Mouse (Mus musculus): ENCODE data around the gene Aff1. TPM values are rescaled to one million over a fixed set of nuclear protein-coding genes. Genes with fewer than 3 reads are reported as not detected.

The Aff1 gene
- polyA plus RNA-seq, 1 experiment from 2014 or later, result 21.9 TPM

- DNase-seq (ENCODE audit: low spot score), result peak; percentile 96
Measured at GRCm38 (mm10) chr5:103726281-103726938, 34.2 kb downstream of the Aff1 start.

GRCm38 (mm10) chr5:103727777-103728395 is 35.7 kb downstream of the Aff1 start:
- DNase-seq (ENCODE audit: low spot score), result peak; percentile 74

- DNase-seq (ENCODE audit: low spot score), result peak; percentile 59
Measured at GRCm38 (mm10) chr5:103729225-103729624, 37.1 kb downstream of the Aff1 start.

GRCm38 (mm10) chr5:103730142-103730541 is 38.0 kb downstream of the Aff1 start:
- no peak for DNase-seq (ENCODE audit: low spot score)

- DNase-seq (ENCODE audit: low spot score), result no peak
Measured at GRCm38 (mm10) chr5:103730727-103731126, 38.6 kb downstream of the Aff1 start.

- DNase-seq (ENCODE audit: low spot score), result no peak
Measured at GRCm38 (mm10) chr5:103732581-103732980, 40.4 kb downstream of the Aff1 start.

GRCm38 (mm10) chr5:103735411-103736112 is 43.4 kb downstream of the Aff1 start:
- no peak for DNase-seq (ENCODE audit: low spot score)

GRCm38 (mm10) chr5:103736553-103737207 is 44.5 kb downstream of the Aff1 start:
- DNase-seq (ENCODE audit: low spot score), result no peak

GRCm38 (mm10) chr5:103737208-103738066 is 45.3 kb downstream of the Aff1 start:
- peak; percentile 25 for DNase-seq (ENCODE audit: low spot score)

- DNase-seq (ENCODE audit: low spot score), result no peak
Measured at GRCm38 (mm10) chr5:103738509-103738908, 46.3 kb downstream of the Aff1 start.

GRCm38 (mm10) chr5:103739163-103739562 is 47.0 kb downstream of the Aff1 start:
- DNase-seq (ENCODE audit: low spot score), result no peak

GRCm38 (mm10) chr5:103740093-103740902 is 48.1 kb downstream of the Aff1 start:
- DNase-seq (ENCODE audit: low spot score), result no peak

GRCm38 (mm10) chr5:103740903-103741246 is 48.7 kb downstream of the Aff1 start:
- DNase-seq (ENCODE audit: low spot score), result no peak

GRCm38 (mm10) chr5:103741443-103741842 is 49.3 kb downstream of the Aff1 start:
- peak; percentile 25 for DNase-seq (ENCODE audit: low spot score)

GRCm38 (mm10) chr5:103741992-103742391 is 49.8 kb downstream of the Aff1 start:
- no peak for DNase-seq (ENCODE audit: low spot score)

GRCm38 (mm10) chr5:103744531-103744930 is 52.4 kb downstream of the Aff1 start:
- DNase-seq (ENCODE audit: low spot score), result no peak

GRCm38 (mm10) chr5:103745635-103746034 is 53.5 kb downstream of the Aff1 start:
- DNase-seq (ENCODE audit: low spot score), result no peak

- DNase-seq (ENCODE audit: low spot score), result peak; percentile 73
Measured at GRCm38 (mm10) chr5:103746561-103747085, 54.4 kb downstream of the Aff1 start.

GRCm38 (mm10) chr5:103747098-103747497 is 54.9 kb downstream of the Aff1 start:
- DNase-seq (ENCODE audit: low spot score), result no peak

- DNase-seq (ENCODE audit: low spot score), result no peak
Measured at GRCm38 (mm10) chr5:103748343-103748742, 56.2 kb downstream of the Aff1 start.
